Mouse (Mus musculus) stomach, adult 2 months (tissue): ENCODE data around the gene Eif4e2. TPM values are rescaled to one million over a fixed set of nuclear protein-coding genes. Genes with fewer than 3 reads are reported as not detected.

Experiments
- polyA plus RNA-seq: library from polyadenylated mRNA; depleted of rRNA; stranded (reverse); fragments of >200 nt; gene quantifications from 2 replicates; pipeline ENCODE4 v1.2.3, GENCODE M21; 2012; rRNA removed

Gene Eif4e2
- polyA plus RNA-seq: 10.6 and 11.5 TPM in 2 replicates

GRCm38 (mm10) chr1:87213735-87214704 is at the start of gene Eif4e2:
Eif4e2 (plus strand) TSS chr1:87213914.

GRCm38 (mm10) chr1:87183013-87183412 is 30.7 kb upstream of the Eif4e2 start, which contains the start of gene Prss56:
Prss56 (plus strand) TSS chr1:87183313.

GRCm38 (mm10) chr1:87190429-87190828 is 23.3 kb upstream of the Eif4e2 start, which contains the start of gene Chrnd:
Chrnd (plus strand) TSS chr1:87190607.

GRCm38 (mm10) chr1:87204465-87204864 is 9.2 kb upstream of the Eif4e2 start, which contains the start of gene Chrng:
Chrng (plus strand) TSS chr1:87204657.

GRCm38 (mm10) chr1:87264134-87265006 is 50.7 kb downstream of the Eif4e2 start, which contains the start of gene Efhd1:
Efhd1 (plus strand) TSS chr1:87264363.

Other genes with a start within 250 kb of the Eif4e2 start
- gene Alppl2, start 124.0 kb upstream of the Eif4e2 start, polyA plus RNA-seq: not detected in 2 replicates
- 6.0 and 6.9 TPM in 2 replicates for gene Alpi, start 112.3 kb upstream of the Eif4e2 start, polyA plus RNA-seq
- gene Akp3, start 88.9 kb upstream of the Eif4e2 start, polyA plus RNA-seq: 0.32 and 0.81 TPM in 2 replicates
- 0.15 and 0.20 TPM in 2 replicates for gene Ecel1, start 57.4 kb upstream of the Eif4e2 start, polyA plus RNA-seq
- gene Prss56, start 30.6 kb upstream of the Eif4e2 start, polyA plus RNA-seq: 0.02 TPM in 1 of 2 replicates, not detected in the other
- gene Chrnd, start 23.3 kb upstream of the Eif4e2 start, polyA plus RNA-seq: 0.10 and 0.18 TPM in 2 replicates
- 0.03 and 0.24 TPM in 2 replicates for gene Chrng, start 9.3 kb upstream of the Eif4e2 start, polyA plus RNA-seq
- 1.6 and 2.2 TPM in 2 replicates for gene Efhd1, start 50.4 kb downstream of the Eif4e2 start, polyA plus RNA-seq
- gene Gigyf2, start 113.1 kb downstream of the Eif4e2 start, polyA plus RNA-seq: 7.6 and 10.6 TPM in 2 replicates
- gene Kcnj13, start 180.8 kb downstream of the Eif4e2 start, polyA plus RNA-seq: 0.36 and 0.51 TPM in 2 replicates